Mouse (Mus musculus) cerebellum, adult 2 months (tissue): ENCODE data around the gene Hspb7. TPM values are rescaled to one million over a fixed set of nuclear protein-coding genes. Genes with fewer than 3 reads are reported as not detected.

Experiments used
- DNase-seq, 2 experiments: peaks; one replicate each; pipeline ENCODE4 v3.0.0; 2021
- H3K27ac ChIP-seq: fragments of 200-500 bp; 2 replicates; pipeline ENCODE4 v1.5.1; 2012; ENCODE audit warnings: low read length, control low read depth, inconsistent platforms; ENCODE audit not compliant: insufficient read depth
- H3K27me3 ChIP-seq: fragments of 200-500 bp; 2 replicates; pipeline ENCODE4 v1.6.1; 2012; ENCODE audit warnings: inconsistent platforms, mild to moderate bottlenecking, low read length, moderate library complexity; ENCODE audit not compliant: control insufficient read depth, insufficient read depth
- H3K4me1 ChIP-seq: fragments of 200-500 bp; 2 replicates; pipeline ENCODE4 v1.6.1; 2011; ENCODE audit warnings: low read length; ENCODE audit not compliant: control insufficient read depth, insufficient read depth
- H3K4me3 ChIP-seq: fragments of 200-500 bp; replicated peaks from 2 replicates; pipeline ENCODE3; 2011; ENCODE audit warnings: mild to moderate bottlenecking, low read depth, low read length, control low read depth; ENCODE audit not compliant: insufficient read depth
- CTCF ChIP-seq: fragments of 200-500 bp; IDR thresholded peaks from 2 replicates; pipeline ENCODE4 v1.5.1; 2011; ENCODE audit warnings: low read depth, mild to moderate bottlenecking, control low read depth, low read length, moderate library complexity, borderline replicate concordance; ENCODE audit not compliant: insufficient read depth
- POLR2A ChIP-seq: fragments of 200-500 bp; IDR thresholded peaks from 2 replicates; pipeline ENCODE4 v1.6.1; 2011; ENCODE audit warnings: low read length, control low read depth, borderline replicate concordance; ENCODE audit not compliant: insufficient read depth
- WGBS: fragments of 180-500 bp; shearing (Covaris S2); methylation state at CpG from one replicate; pipeline ENCODE4 v1.1.7; 2018; 5-methylcytosine and 5-hydroxymethylcytosine counted together
- polyA plus RNA-seq: library from polyadenylated mRNA; depleted of rRNA; stranded (reverse); fragments of >200 nt; gene quantifications from 2 replicates; pipeline ENCODE4 v1.2.3, GENCODE M21; 2012

Hspb7 gene
- polyA plus RNA-seq, 1 experiment, result 0.16 TPM

DNA sequence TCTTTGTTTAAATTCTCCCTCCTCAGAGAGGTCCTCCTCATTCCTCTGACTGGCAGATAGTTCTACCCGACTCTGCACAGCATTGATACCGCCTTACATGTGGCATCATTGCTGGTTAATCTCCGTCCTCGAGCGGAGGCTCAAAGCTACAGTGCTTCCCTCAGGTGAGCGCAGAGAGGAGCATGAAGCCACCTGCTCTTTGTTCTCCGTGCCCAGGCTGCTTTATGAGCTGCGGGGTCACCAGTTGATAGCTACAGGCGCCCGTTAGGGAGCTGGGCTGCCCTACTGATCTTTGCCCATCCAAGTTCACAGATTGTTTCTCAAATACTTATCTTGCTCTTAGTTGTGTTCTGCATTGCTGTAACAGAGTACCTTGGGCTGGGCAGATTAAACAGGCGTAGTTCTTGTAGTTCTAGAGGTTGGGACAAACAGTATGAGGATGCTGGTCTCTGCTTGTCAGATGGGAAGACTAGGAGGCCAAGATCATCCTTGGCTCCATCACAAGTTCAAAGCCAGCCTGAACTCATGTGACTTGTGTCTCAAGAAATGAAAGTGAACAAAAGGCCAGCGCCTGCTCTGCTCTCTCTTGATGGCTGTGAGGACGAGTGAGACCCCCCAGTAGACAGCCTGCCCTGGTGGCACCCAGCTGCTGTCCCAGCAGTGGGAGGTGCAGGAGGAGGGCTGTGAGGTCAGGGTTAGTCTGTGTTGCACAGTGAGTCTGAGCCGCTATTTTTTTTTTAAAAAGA, 35.8 kb downstream of the Hspb7 start:
- H3K27me3 ChIP-seq, result no peaks in the 10 kb centered on the region
- H3K4me1 ChIP-seq, result peaks cover 3% of the 10 kb centered on the region; the same call in 1 of the 2 replicates
- DNase-seq, result no peak
- H3K4me3 ChIP-seq, result no peak overlapping the region
- TF ChIP-seq POLR2A (no peak), CTCF (no peak)
- 93% methylated on average over 14 of the region's 14 CpGs for WGBS
- no peak overlapping the region for H3K27ac ChIP-seq

DNA sequence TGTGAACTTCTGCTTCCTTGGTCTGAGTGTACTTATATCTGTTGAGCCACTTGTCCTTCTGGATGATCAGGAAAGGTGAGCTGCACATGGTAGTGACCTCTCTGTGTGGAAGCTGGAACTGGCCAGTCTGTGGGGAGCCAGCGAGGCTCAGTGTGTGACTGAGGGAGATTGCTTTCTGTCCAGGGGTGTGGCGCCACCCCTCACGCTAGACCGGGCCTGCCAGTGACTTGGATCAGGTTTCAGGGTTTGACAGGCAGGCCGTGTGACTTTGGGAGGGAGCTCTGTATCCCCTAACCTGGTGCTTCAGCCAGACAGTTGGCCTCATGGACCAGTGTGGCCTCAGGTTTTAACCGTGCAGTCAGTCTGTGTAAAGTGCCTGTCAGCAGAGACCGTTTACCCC, 37.7 kb downstream of the Hspb7 start:
- Histone ChIP-seq H3K4me1 (peaks cover 8% of the 10 kb centered on the region), H3K27ac (no peak overlapping the region), H3K27me3 (no peaks in the 10 kb centered on the region), H3K4me3 (no peak overlapping the region)
- no peak for DNase-seq
- TF ChIP-seq POLR2A (no peak), CTCF (no peak)
- 30% methylated on average over 7 of the region's 7 CpGs for WGBS

DNA sequence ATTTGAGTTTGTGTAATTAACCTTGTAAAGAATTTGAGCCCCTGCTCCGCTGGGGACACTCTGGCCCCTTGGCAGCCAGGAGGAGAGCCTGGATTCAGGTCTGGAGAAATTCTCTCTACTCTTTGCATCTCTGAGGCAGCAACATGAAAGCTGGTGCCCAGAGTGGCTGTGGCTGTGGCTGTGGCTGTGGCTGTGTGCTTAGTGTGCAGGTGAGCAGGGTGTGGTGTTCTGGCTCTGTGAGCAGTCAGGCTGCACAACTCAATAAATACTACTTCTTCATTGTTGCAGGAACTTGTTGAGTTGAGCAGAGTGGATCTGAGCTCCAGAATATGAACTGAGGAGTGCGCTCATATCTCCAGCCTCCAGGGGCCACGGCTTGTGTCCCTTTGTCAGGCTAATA, 38.3 kb downstream of the Hspb7 start:
- DNase-seq, result no peak
- H3K27me3 ChIP-seq, result no peaks in the 10 kb centered on the region
- TF ChIP-seq CTCF (no peak), POLR2A (no peak)
- WGBS, result 84% methylated on average over 3 of the region's 3 CpGs
- H3K27ac ChIP-seq, result no peak overlapping the region
- peaks cover 6% of the 10 kb centered on the region for H3K4me1 ChIP-seq
- no peak overlapping the region for H3K4me3 ChIP-seq

- TF ChIP-seq POLR2A, result no peak
- no peak for TF ChIP-seq CTCF
- WGBS, result 88% methylated on average over 9 of the region's 9 CpGs
- H3K27me3 ChIP-seq, result no peaks in the 10 kb centered on the region
- no peak for DNase-seq
- no peak overlapping the region for H3K4me3 ChIP-seq
- no peak overlapping the region for H3K27ac ChIP-seq
- H3K4me1 ChIP-seq, result peaks cover 6% of the 10 kb centered on the region
These were observed 39.2 kb downstream of the Hspb7 start for GRCm38 (mm10) chr4:141459766-141460165.

DNA sequence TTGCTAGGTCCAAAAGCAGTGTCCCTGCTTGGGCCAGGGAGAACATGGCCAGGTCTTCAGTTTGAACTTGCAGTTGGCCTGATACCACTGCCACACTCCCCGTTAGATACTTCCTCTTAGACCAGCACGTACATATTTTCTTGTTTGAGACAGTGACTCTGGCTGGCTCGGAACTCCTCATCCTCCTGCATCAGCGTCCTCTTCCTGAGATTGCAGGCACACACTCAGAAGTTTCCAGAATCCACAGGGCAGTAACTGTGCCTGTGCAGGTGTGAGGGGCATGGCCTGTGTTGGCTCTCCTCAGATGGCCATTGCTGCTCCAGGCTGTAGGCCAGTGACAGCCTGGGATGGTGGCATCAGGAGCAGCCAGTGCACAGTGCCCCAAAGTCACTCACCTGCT, 39.9 kb downstream of the Hspb7 start:
- Histone ChIP-seq H3K4me3 (no peak overlapping the region), H3K27ac (no peak overlapping the region), H3K4me1 (peaks cover 6% of the 10 kb centered on the region), H3K27me3 (no peaks in the 10 kb centered on the region)
- WGBS, result 94% methylated on average over 4 of the region's 4 CpGs
- no peak for TF ChIP-seq CTCF
- no peak for TF ChIP-seq POLR2A
- DNase-seq, result no peak

- no peak overlapping the region for H3K4me3 ChIP-seq
- 62% methylated on average over 12 of the region's 12 CpGs for WGBS
- H3K4me1 ChIP-seq, result peaks cover 6% of the 10 kb centered on the region
- no peak overlapping the region for H3K27ac ChIP-seq
- no peaks in the 10 kb centered on the region for H3K27me3 ChIP-seq
- TF ChIP-seq CTCF (no peak), POLR2A (no peak)
- DNase-seq, result no peak
These were observed 40.5 kb downstream of the Hspb7 start for GRCm38 (mm10) chr4:141461088-141461487.

- 39% methylated on average over 12 of the region's 12 CpGs for WGBS
- Histone ChIP-seq H3K27me3 (no peaks in the 10 kb centered on the region), H3K4me3 (no peak overlapping the region), H3K27ac (no peak overlapping the region), H3K4me1 (peaks cover 9% of the 10 kb centered on the region)
- no peak for DNase-seq
- TF ChIP-seq CTCF (no peak), POLR2A (no peak)
These were observed 41.0 kb downstream of the Hspb7 start for GRCm38 (mm10) chr4:141461576-141461975.

GRCm38 (mm10) chr4:141463472-141463871, 42.9 kb downstream of the Hspb7 start:
- TF ChIP-seq CTCF (no peak), POLR2A (no peak)
- H3K4me3 ChIP-seq, result no peak overlapping the region
- no peak for DNase-seq
- H3K27me3 ChIP-seq, result no peaks in the 10 kb centered on the region
- peaks cover 22% of the 10 kb centered on the region for H3K4me1 ChIP-seq
- WGBS, result 67% methylated on average over 14 of the region's 14 CpGs
- H3K27ac ChIP-seq, result no peak overlapping the region
